Mouse (Mus musculus) testis, adult 2 months (tissue): Measurements from ENCODE around the gene Trp53rkb. TPM values are rescaled to one million over a fixed set of nuclear protein-coding genes. Genes with fewer than 3 reads are reported as not detected.
"Not testable (repeated sequence)": the region's sequence is repeated elsewhere in the genome, so short reads cannot be mapped to it uniquely, and the experiment has no call there.

Source experiments
- H3K27ac ChIP-seq: fragments of 200-500 bp; 2 replicates; pipeline ENCODE4 v1.5.1; 2012; ENCODE audit warnings: low read depth, low read length; ENCODE audit not compliant: control insufficient read depth, insufficient read depth
- H3K27me3 ChIP-seq: fragments of 200-500 bp; 2 replicates; pipeline ENCODE4 v1.6.1; 2012; ENCODE audit warnings: mild to moderate bottlenecking, low read length, moderate library complexity; ENCODE audit not compliant: control insufficient read depth, insufficient read depth
- H3K36me3 ChIP-seq: fragments of 200-500 bp; 2 replicates; pipeline ENCODE4 v1.6.1; 2012; ENCODE audit warnings: mild to moderate bottlenecking, low read length; ENCODE audit not compliant: control insufficient read depth, insufficient read depth
- H3K4me1 ChIP-seq: fragments of 200-500 bp; 2 replicates; pipeline ENCODE4 v1.6.1; 2012; ENCODE audit warnings: low read length; ENCODE audit not compliant: control insufficient read depth, insufficient read depth
- H3K4me3 ChIP-seq: fragments of 200-500 bp; 2 replicates; pipeline ENCODE4 v1.5.1; 2012; ENCODE audit warnings: low read depth, mild to moderate bottlenecking, low read length, moderate library complexity, mixed read lengths; ENCODE audit not compliant: control insufficient read depth
- CTCF ChIP-seq: fragments of 200-500 bp; IDR thresholded peaks from 2 replicates; pipeline ENCODE4 v1.5.1; 2012; ENCODE audit warnings: low read depth, mild to moderate bottlenecking, inconsistent platforms, low read length, moderate library complexity; ENCODE audit not compliant: control insufficient read depth, insufficient read depth, insufficient replicate concordance
- POLR2A ChIP-seq: fragments of 200-500 bp; IDR thresholded peaks from 2 replicates; pipeline ENCODE4 v1.6.1; 2012; ENCODE audit warnings: low read depth, mild to moderate bottlenecking, inconsistent platforms, low read length, moderate library complexity; ENCODE audit not compliant: control insufficient read depth
- polyA plus RNA-seq: library from polyadenylated mRNA; depleted of rRNA; stranded (reverse); fragments of >200 nt; gene quantifications from 2 replicates; pipeline ENCODE4 v1.2.3, GENCODE M21; 2012; rRNA removed

Trp53rkb gene
- 31.2 and 32.0 TPM in 2 replicates for polyA plus RNA-seq

DNA sequence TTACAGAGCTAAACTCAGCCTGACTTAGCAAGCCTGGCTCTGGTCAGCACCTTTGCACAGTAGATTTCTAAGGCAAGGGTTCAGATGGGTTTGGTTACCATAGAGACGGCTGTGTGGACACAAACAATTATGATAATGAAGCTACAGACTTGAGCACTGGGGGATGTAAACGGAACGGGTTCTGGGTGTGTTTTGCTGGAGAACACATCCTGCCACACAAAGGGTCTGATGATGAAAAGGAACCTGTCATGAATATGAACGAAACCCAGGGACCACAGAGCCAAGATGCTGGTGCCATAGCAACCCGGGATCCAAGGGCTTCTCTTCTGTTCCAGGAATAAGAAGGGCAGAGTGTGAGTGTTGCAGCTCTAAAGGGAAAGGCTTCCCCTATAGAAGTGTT, at the start of gene Trp53rkb:
Gene Trp53rkb, plus strand, starts transcription at position 177 of the 400 bp plus-strand sequence.
- peak within 1 kb of the TSS; percentile 94 for H3K4me3 ChIP-seq
- H3K36me3 ChIP-seq: no peaks in the 10 kb centered on the region
- H3K4me1 ChIP-seq: peaks cover 9% of the 10 kb centered on the region
- no peak for TF ChIP-seq POLR2A
- TF ChIP-seq CTCF: no peak
- H3K27ac ChIP-seq: peak within 1 kb of the TSS; percentile 55
- H3K27me3 ChIP-seq: no peaks in the 10 kb centered on the region

DNA sequence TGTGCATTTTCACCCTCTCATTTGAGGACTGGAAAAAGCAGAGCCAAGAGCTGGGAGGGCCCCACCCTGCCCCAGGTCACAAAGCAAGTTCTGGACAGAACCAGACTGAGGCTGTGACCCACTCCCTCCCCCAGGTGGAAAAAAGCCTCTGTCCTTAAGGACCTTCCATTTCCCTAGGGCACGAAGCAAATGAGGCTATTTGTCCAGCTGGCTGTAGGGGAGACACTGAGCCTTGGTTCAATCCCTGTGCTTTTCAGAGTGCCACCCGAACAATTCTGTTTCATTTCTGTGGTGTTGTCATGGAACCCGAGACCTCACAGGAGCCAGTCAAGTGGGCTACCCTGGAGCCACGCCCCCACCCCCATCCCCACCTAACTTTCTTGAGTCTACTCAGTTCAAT, 48.8 kb upstream of the Trp53rkb start:
- no peak for TF ChIP-seq CTCF
- TF ChIP-seq POLR2A: no peak
- H3K27me3 ChIP-seq: no peaks in the 10 kb centered on the region
- H3K4me1 ChIP-seq: peaks cover 6% of the 10 kb centered on the region
- H3K4me3 ChIP-seq: no peak overlapping the region
- no peak overlapping the region for H3K27ac ChIP-seq
- H3K36me3 ChIP-seq: no peaks in the 10 kb centered on the region

DNA sequence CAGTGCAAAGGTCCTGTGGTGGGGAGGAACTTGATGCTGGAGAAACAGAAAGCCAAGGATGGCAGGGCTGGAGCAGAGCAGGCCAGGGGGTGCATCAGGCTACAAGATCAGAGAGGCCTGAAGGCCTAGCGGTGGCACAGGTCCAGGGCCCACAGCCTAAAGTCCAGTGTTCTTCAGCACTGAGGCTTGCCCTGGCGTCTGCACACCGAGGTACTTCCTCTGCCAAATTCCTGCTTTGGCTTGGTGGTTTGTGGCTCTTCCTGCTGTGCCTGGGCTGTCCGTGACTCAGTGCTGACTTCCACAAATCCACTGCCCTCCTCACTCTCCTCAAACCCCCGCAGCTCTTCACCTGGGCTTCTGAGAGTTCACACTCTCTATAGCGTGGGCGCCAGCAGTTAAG, 47.9 kb upstream of the Trp53rkb start:
- Histone ChIP-seq H3K36me3 (no peaks in the 10 kb centered on the region), H3K27me3 (no peaks in the 10 kb centered on the region), H3K27ac (no peak overlapping the region), H3K4me1 (peaks cover 6% of the 10 kb centered on the region), H3K4me3 (no peak overlapping the region)
- TF ChIP-seq CTCF (no peak), POLR2A (no peak)

DNA sequence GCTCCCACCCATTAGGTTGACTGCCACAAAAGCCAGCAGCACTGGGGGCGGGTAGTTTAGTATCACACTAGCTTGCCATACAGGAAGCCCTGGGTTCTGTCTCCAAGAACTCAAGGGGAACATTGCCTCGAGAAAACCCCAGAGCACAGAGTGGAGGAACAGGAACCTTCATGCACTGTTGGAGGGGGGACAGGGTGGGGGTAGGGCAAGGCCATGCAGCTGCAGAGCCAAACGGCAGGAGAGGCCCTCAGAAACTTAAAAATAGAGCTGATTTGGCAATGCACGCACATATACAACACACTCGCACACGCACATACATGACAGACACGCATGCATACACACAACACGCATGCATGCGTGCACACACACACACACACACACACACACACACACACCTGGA, 46.5 kb upstream of the Trp53rkb start:
- H3K27me3 ChIP-seq: no peaks in the 10 kb centered on the region
- TF ChIP-seq POLR2A (no peak), CTCF (no peak)
- peaks cover 6% of the 10 kb centered on the region for H3K4me1 ChIP-seq
- no peaks in the 10 kb centered on the region for H3K36me3 ChIP-seq
- H3K4me3 ChIP-seq: no peak overlapping the region
- no peak overlapping the region for H3K27ac ChIP-seq

DNA sequence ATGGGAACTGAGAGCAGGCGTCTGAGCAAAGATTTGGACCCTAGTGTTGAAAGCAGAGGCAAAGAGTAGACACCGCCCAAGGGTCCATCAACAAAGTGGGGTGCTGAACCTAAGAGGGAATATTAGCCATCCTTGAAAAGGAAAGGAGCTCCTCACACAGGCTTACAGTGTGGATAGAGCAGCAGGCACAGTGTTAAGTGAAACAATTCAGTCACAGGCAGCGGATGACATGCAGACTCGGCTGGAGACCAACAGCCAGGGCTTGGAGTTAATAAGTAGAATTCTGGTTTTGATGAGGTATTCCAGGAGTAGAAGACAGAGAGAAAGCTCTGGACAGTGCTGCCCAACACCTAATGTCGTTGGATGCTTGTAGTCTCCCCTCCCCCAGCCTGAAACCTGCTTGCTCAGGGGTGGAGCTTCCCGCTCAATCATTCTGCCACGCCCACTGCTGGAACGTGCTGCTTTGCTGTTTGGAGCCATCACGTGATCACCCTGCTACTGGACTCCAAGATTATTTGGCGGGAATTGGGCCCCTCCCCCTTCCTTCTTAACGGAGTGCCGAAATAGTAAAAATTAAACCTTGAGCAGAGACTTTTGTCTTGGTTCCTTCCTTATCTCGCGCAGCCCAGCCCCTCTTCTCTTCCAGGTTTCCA, 45.9 kb upstream of the Trp53rkb start:
- not testable (repeated sequence) for H3K27me3 ChIP-seq, H3K27ac ChIP-seq, H3K36me3 ChIP-seq, H3K4me1 ChIP-seq, H3K4me3 ChIP-seq

DNA sequence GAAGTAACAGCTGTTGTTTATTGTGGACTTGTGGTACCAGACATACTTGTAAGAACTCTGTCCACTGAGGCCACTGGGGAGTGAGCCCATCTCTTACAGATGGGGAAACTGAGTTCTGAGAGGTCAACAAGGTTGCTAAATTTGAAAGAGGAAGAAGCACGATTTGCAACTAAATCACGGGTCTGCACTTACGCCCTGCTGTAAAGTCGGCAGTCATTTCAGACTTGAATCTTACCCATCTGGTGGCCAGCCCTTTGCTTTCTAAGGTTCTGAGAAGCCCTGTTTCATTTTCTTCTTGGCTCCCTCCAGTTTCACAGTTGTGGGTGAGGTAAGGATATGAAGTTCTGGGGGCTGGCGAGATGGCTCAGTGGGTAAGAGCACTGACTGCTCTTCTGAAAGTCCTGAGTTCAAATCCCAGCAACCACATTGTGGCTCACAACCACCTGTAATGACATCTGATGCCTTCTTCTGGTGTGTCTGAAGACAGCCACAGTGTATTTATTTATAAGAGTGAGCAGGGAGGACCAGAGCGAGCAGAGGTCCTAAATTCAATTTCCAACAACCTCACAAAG, 41.6 kb upstream of the Trp53rkb start:
- no peak overlapping the region for H3K4me3 ChIP-seq
- H3K4me1 ChIP-seq: peaks cover 6% of the 10 kb centered on the region
- no peaks in the 10 kb centered on the region for H3K27me3 ChIP-seq
- TF ChIP-seq CTCF: no peak
- TF ChIP-seq POLR2A: no peak
- H3K36me3 ChIP-seq: no peaks in the 10 kb centered on the region
- H3K27ac ChIP-seq: no peak overlapping the region

DNA sequence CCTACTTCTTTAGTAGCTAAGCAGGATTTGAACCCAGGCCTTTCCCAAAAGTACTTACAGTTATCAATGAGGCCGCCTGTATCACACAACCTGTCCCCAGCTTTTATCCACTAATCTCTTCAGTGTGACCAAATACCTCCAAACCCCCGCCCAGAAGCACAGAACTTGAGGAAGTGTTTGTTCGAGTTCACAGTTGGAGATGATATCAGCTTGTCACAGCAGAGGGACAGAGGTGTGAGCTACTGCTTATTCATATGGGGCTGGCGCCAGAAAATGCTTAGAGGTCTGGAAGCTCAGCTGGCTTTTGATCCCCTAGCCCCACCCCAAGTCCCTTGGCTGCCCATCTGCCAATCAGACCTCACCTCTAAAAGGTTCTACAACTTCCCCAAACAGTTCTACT, 38.1 kb upstream of the Trp53rkb start:
- TF ChIP-seq POLR2A (no peak), CTCF (no peak)
- H3K27ac ChIP-seq: no peak overlapping the region
- H3K36me3 ChIP-seq: no peaks in the 10 kb centered on the region
- H3K27me3 ChIP-seq: no peaks in the 10 kb centered on the region
- 0 out of 2 replicates have a peak, but pooled peaks cover 2% of the 10 kb centered on the region for H3K4me1 ChIP-seq
- H3K4me3 ChIP-seq: no peak overlapping the region

DNA sequence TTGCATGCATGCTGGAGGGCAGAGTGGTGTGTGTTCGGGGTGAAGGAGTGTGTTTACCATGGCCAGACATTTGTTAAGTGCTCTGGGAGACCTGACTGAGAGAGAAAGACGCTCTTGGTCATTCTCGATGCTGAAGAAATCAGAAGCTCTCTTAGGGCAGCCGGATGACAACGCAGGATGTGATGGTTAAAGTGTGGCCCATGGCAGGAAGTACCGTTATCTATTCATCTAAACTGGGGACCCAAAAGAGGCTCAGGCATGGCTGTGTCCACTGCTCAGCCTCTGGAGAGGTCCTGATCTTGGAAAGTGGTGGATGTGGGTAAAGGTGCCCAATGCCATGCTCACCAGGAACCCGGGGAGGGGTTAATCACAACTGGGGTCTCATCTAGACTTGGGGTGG, 37.6 kb upstream of the Trp53rkb start:
- no peak overlapping the region for H3K27ac ChIP-seq

More for the DNA sequence above, 37.6 kb upstream of the Trp53rkb start:
- Histone ChIP-seq H3K27me3 (no peaks in the 10 kb centered on the region), H3K36me3 (no peaks in the 10 kb centered on the region), H3K4me3 (no peak overlapping the region), H3K4me1 (0 out of 2 replicates have a peak, but pooled peaks cover 2% of the 10 kb centered on the region)
- no peak for TF ChIP-seq POLR2A
- TF ChIP-seq CTCF: no peak
